Mouse (Mus musculus) C2C12 (cell line): ENCODE measurements at regions not wholly inside any gene's neighbourhood (a gene's known extent, or its start where the extent isn't known, plus 50 kb on each side); places are given as distances from the start of the nearest gene placed in this dataset.

Experiments
- CEBPB ChIP-seq: IDR thresholded peaks from one replicate; pipeline ENCODE4 v1.6.1; 2011; ENCODE audit warnings: low read depth, mild to moderate bottlenecking, control low read depth, moderate library complexity
- CTCF ChIP-seq: IDR thresholded peaks from one replicate; pipeline ENCODE4 v1.5.1; 2011; ENCODE audit not compliant: control insufficient read depth, insufficient read depth, insufficient read length
- MAX ChIP-seq: IDR thresholded peaks from one replicate; pipeline ENCODE4 v1.6.1; 2011; ENCODE audit warnings: mild to moderate bottlenecking, control low read depth
- USF1 ChIP-seq: IDR thresholded peaks from one replicate; pipeline ENCODE4 v1.6.1; 2011; ENCODE audit warnings: low read depth, mild to moderate bottlenecking, control low read depth, moderate library complexity

DNA sequence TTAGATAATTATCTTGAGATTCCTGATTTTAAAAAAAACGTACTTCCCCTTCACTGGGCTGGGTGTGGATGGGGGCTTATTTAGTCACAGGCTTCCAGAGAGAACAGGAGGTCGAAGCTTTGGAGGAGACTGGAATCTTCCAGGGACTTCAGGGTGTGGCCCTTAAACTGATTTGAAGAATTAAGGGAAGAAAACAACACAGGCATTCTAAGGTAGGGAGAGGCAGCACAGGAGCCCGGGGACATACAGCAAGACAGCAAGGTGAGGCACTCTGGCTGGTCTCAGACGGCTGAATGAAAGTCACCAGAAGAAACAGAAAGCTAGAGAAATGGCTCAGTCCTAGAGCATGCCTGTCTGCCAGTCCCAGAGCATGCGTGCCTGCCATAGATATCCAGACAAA lies 125.9 kb upstream of the Tbl1xr1 start:
- TF ChIP-seq CEBPB, result no peak
- TF ChIP-seq USF1, result no peak
- no peak for TF ChIP-seq CTCF
- TF ChIP-seq MAX, result no peak
